Mouse (Mus musculus) liver, embryonic 14.5 days (tissue): Measurements from ENCODE around the gene Kmt2a.

Source experiments
- CTCF ChIP-seq: IDR thresholded peaks from 2 replicates; pipeline ENCODE4 v1.5.1; 2016; ENCODE audit warnings: antibody characterized with exemption, low read depth, control low read depth
- EP300 ChIP-seq: IDR thresholded peaks from 2 replicates; pipeline ENCODE4 v1.6.1; 2016; ENCODE audit warnings: antibody characterized with exemption, low read depth

DNA sequence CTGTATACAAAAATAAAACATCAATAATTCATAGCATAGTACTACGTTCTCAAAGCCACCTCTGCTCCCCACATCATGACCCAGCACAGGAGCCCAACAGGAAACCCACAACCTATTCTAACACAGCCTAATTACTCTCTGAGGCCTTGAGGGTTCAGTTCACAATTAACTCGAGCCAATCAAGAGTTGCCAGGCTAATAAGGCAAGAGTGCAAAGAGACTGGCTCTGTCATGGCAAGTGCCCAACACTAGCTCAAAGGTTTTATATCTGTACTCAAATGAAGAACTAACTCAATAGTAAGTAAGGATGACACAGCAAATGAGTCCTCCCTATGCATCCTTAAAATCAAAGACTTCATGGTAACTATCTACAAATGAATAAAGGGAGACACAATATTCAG lies 50.6 kb downstream of the Kmt2a start:
- TF ChIP-seq CTCF (no peak), EP300 (no peak)
